Mouse (Mus musculus): ENCODE measurements around the gene Rpl31. TPM values are rescaled to one million over a fixed set of nuclear protein-coding genes. Genes with fewer than 3 reads are reported as not detected.

Rpl31 gene
- polyA plus RNA-seq, 1 experiment from 2014 or later = 432 TPM

DNA sequence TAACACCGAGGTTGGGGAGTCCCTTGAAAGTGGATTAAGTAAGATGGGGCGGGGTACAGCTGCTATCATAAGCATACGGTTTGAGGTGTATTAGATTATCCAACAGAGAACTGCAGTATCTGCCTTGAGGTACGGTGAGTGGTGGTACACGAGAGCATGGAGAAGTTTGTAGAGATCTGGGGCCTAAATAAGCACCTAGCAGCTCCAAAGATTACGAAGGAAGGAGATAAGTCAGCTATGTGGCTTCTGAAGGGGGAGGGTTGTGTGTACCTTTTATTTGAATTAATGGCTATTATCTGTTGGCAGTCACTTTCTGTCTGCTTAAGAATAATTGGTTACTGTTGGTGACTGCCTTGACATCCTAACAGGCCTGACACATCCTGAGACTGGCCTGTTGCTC lies 2.8 kb downstream of the Rpl31 start:
- H3K9ac ChIP-seq = no peak overlapping the region

DNA sequence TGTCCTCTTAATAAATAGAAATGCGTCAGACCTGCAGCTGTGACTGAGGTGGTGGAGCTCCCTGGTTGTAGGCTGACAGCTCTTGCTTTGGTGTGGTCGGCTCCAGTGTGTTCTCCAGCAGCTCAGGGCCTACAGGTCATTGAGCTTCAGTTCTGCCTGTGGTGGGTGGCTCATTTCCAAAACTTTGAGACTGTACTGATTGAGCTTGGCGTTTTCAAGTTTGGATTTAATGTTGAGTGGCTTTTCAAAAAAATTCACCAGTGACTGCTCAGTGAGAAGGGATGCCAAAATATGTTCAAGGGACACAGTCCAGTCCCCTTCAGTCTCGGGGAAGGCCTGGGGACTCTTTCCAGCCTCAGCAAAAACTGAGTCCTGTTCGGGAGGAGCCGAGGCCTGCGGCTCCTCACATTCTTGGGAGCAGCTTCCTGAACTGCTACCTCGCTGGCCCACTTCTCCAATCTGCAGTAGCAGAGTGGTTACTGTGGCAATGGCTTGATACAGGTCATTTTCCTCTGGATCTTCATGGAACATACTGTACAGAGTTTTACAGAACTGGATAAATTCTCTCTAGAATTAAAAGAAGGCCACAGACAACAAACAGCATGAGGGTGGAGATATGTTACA lies 4.7 kb downstream of the Rpl31 start:
- Histone ChIP-seq H3K4me3 (no peak overlapping the region), H3K36me3 (peaks cover 60% of the 10 kb centered on the region), H3K9me3 (replicated peaks) (no peaks in the 10 kb centered on the region), H3K27me3 (no peaks in the 10 kb centered on the region), H3K4me2 (replicated peaks) (no peak overlapping the region), H3K9ac (no peak overlapping the region), H3K4me1 (peaks cover 12% of the 10 kb centered on the region), H3K27ac (no peak overlapping the region)
- ATAC-seq (ENCODE audit: low FRiP score) = no peak
- WGBS = 87% methylated on average over 8 of the region's 8 CpGs

More for the DNA sequence above, 2.8 kb downstream of the Rpl31 start:
- H3K4me3 ChIP-seq = no peak overlapping the region
- no peak overlapping the region for H3K4me2 ChIP-seq (replicated peaks)
- ATAC-seq (ENCODE audit: low FRiP score) = no peak
- H3K9me3 ChIP-seq (replicated peaks) = no peaks in the 10 kb centered on the region
- WGBS = 92% methylated on average over 6 of the region's 6 CpGs
- H3K27me3 ChIP-seq = no peaks in the 10 kb centered on the region
- H3K4me1 ChIP-seq = peaks cover 19% of the 10 kb centered on the region
- no peak overlapping the region for H3K27ac ChIP-seq
- peaks cover 50% of the 10 kb centered on the region for H3K36me3 ChIP-seq

GRCm38 (mm10) chr1:39373378-39373777 lies 5.7 kb downstream of the Rpl31 start:
- H3K4me2 ChIP-seq (replicated peaks) = no peak overlapping the region
- no peak for ATAC-seq (ENCODE audit: low FRiP score)
- 76% methylated on average over 4 of the region's 4 CpGs for WGBS

GRCm38 (mm10) chr1:39374231-39374809 lies 6.7 kb downstream of the Rpl31 start:
- WGBS = 93% methylated on average over 5 of the region's 5 CpGs
- H3K9ac ChIP-seq = no peak overlapping the region
- H3K4me3 ChIP-seq = no peak overlapping the region
- no peaks in the 10 kb centered on the region for H3K9me3 ChIP-seq (replicated peaks)
- peaks cover 5% of the 10 kb centered on the region for H3K4me1 ChIP-seq
- no peak overlapping the region for H3K4me2 ChIP-seq (replicated peaks)
- H3K27ac ChIP-seq = no peak overlapping the region
- ATAC-seq (ENCODE audit: low FRiP score) = no peak
- no peaks in the 10 kb centered on the region for H3K27me3 ChIP-seq
- H3K36me3 ChIP-seq = peaks cover 61% of the 10 kb centered on the region

More at GRCm38 (mm10) chr1:39373378-39373777, 5.7 kb downstream of the Rpl31 start:
- Histone ChIP-seq H3K9ac (no peak overlapping the region), H3K4me3 (no peak overlapping the region), H3K36me3 (peaks cover 61% of the 10 kb centered on the region), H3K9me3 (replicated peaks) (no peaks in the 10 kb centered on the region), H3K27me3 (no peaks in the 10 kb centered on the region), H3K4me1 (peaks cover 12% of the 10 kb centered on the region), H3K27ac (no peak overlapping the region)

DNA sequence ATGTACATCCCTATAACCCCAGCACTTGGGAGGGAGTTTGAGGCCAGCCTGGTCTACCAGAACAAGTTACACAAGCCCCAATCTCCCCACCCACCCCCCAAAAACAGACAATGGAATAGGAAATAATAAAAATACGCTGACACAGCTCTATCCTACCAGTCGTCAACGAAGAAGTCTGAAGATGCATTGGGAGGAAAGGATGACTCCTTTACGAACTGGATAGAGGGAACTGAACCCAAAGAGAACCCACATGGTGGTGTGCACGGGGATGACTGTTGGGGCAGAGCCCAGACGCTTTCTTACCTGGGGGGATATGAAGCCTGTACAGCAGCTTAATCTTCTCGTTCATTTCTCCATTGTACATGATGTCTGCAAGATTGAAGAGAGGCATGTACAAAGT lies 8.5 kb downstream of the Rpl31 start:
- no peaks in the 10 kb centered on the region for H3K9me3 ChIP-seq (replicated peaks)
- H3K4me2 ChIP-seq (replicated peaks) = no peak overlapping the region
- no peak overlapping the region for H3K27ac ChIP-seq
- H3K9ac ChIP-seq = no peak overlapping the region
- ATAC-seq (ENCODE audit: low FRiP score) = no peak
- no peaks in the 10 kb centered on the region for H3K4me1 ChIP-seq
- WGBS = 89% methylated on average over 7 of the region's 7 CpGs
- peaks cover 46% of the 10 kb centered on the region for H3K36me3 ChIP-seq
- no peak overlapping the region for H3K4me3 ChIP-seq
- H3K27me3 ChIP-seq = no peaks in the 10 kb centered on the region

DNA sequence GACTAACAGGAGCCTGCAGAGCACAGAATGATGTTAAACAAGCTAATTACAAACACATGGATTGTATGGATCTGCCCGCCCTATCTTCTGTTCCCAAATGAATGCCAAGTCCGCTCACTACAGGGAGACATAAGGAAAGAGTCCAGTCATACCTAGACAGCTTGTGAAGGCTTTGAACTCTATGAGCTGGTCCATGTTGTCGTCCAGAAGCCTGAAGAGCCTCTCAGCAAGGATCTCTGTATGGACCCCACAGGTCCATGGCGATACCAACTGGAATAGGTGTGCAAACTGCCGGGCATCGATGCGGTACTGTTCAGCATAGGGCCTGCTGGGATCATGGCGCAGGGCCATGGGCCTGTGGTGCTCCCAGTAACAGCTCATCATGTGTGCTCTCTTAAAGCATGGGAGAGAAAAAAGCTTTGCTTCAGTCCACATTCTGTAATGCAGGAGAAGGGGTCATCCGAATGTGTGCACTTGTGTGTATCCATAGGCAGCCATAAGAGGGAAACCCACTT lies 9.1 kb downstream of the Rpl31 start:
- H3K27ac ChIP-seq = no peak overlapping the region
- H3K36me3 ChIP-seq = peaks cover 40% of the 10 kb centered on the region
- no peak for ATAC-seq (ENCODE audit: low FRiP score)
- 95% methylated on average over 9 of the region's 9 CpGs for WGBS
- H3K9me3 ChIP-seq (replicated peaks) = no peaks in the 10 kb centered on the region
- H3K4me3 ChIP-seq = no peak overlapping the region
- H3K27me3 ChIP-seq = no peaks in the 10 kb centered on the region
- no peak overlapping the region for H3K9ac ChIP-seq
- no peak overlapping the region for H3K4me2 ChIP-seq (replicated peaks)
- no peaks in the 10 kb centered on the region for H3K4me1 ChIP-seq

GRCm38 (mm10) chr1:39378540-39378939 lies 10.9 kb downstream of the Rpl31 start:
- H3K9ac ChIP-seq = no peak overlapping the region
- 80% methylated on average over 1 of the region's 1 CpGs for WGBS
- H3K4me2 ChIP-seq (replicated peaks) = no peak overlapping the region
- no peaks in the 10 kb centered on the region for H3K4me1 ChIP-seq
- peaks cover 22% of the 10 kb centered on the region for H3K36me3 ChIP-seq
- ATAC-seq (ENCODE audit: low FRiP score) = no peak
- H3K4me3 ChIP-seq = no peak overlapping the region
- H3K27me3 ChIP-seq = no peaks in the 10 kb centered on the region
- H3K9me3 ChIP-seq (replicated peaks) = no peaks in the 10 kb centered on the region
- no peak overlapping the region for H3K27ac ChIP-seq

- no peak for ATAC-seq (ENCODE audit: low FRiP score)
- no peaks in the 10 kb centered on the region for H3K4me1 ChIP-seq
- no peaks in the 10 kb centered on the region for H3K27me3 ChIP-seq
- peaks cover 18% of the 10 kb centered on the region for H3K36me3 ChIP-seq
- 81% methylated on average over 5 of the region's 5 CpGs for WGBS
- no peaks in the 10 kb centered on the region for H3K9me3 ChIP-seq (replicated peaks)
- H3K27ac ChIP-seq = no peak overlapping the region
- H3K9ac ChIP-seq = no peak overlapping the region
- no peak overlapping the region for H3K4me3 ChIP-seq
- no peak overlapping the region for H3K4me2 ChIP-seq (replicated peaks)
These were observed 11.4 kb downstream of the Rpl31 start for GRCm38 (mm10) chr1:39379021-39379420.

DNA sequence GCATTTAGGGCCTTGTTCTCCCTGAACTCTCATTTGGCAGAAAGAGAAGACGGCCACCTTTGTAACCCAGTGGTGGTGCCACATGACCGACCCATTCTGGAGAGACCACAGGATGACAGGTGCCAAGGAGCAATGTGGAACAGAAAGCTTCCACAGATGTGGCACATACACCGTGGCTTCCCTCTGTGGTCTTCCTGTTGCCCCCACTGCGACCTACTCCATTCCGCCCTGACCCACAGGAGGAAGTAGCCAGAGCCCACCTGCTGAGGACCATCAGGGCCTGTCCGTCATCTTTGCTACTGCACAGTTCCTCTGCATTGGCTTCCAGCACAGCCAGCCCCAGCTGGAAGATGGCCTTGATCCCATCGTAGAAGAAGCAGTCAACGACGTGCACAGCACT lies 13.4 kb downstream of the Rpl31 start:
- H3K9ac ChIP-seq = no peak overlapping the region
- no peaks in the 10 kb centered on the region for H3K27me3 ChIP-seq
- no peaks in the 10 kb centered on the region for H3K9me3 ChIP-seq (replicated peaks)
- H3K36me3 ChIP-seq = peaks cover 12% of the 10 kb centered on the region; the same call in 1 of the 2 replicates
- no peak overlapping the region for H3K4me2 ChIP-seq (replicated peaks)
- no peak for ATAC-seq (ENCODE audit: low FRiP score)
- H3K27ac ChIP-seq = no peak overlapping the region
- no peaks in the 10 kb centered on the region for H3K4me1 ChIP-seq
- H3K4me3 ChIP-seq = no peak overlapping the region
- WGBS = 83% methylated on average over 9 of the region's 9 CpGs

DNA sequence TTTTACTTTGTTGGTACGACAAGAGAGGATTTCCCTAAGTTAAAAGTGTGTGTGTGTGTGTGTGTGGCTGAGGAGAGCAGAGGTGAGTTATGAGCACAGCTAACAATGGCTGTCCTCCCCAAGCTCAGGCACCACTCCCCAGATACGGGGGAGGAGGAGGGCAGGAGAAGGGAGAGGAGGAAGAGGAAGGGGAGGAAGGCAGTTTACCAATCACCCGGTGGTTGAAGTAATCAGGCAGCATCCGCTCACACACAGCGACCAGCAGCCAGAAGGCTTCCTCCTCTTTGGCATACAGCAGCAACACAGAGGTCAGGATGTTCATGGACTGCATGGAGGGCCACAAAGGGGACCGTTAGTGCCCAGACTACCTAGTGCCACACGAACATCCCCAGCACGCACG lies 17.3 kb downstream of the Rpl31 start:
- Histone ChIP-seq H3K4me1 (no peaks in the 10 kb centered on the region), H3K9ac (no peak overlapping the region), H3K9me3 (replicated peaks) (no peaks in the 10 kb centered on the region), H3K27ac (no peak overlapping the region), H3K4me3 (no peak overlapping the region), H3K36me3 (no peaks in the 10 kb centered on the region), H3K27me3 (no peaks in the 10 kb centered on the region), H3K4me2 (replicated peaks) (no peak overlapping the region)
- no peak for ATAC-seq (ENCODE audit: low FRiP score)
- 84% methylated on average over 9 of the region's 9 CpGs for WGBS

DNA sequence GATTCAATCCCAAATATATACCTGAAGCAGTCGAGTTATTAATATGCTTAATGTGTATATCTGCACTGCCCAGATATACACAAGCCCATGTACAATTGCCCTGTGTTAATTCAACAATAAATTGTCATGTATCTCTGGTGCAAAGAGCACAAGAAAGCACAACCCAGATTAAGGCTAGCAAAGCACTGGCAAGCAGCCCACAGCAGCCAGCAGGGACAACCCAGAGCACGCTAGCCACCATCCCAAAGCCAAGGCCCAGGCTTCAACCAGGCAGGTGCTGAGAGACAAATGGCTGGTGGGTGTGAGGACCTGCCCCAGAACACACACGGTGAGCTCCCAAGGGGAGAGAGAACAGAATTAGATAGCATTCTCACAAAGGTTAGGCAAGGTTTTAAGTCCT lies 18.8 kb downstream of the Rpl31 start:
- H3K27me3 ChIP-seq = no peaks in the 10 kb centered on the region
- H3K36me3 ChIP-seq = no peaks in the 10 kb centered on the region
- H3K4me1 ChIP-seq = no peaks in the 10 kb centered on the region
- no peak overlapping the region for H3K9ac ChIP-seq
- H3K4me2 ChIP-seq (replicated peaks) = no peak overlapping the region
- no peak overlapping the region for H3K4me3 ChIP-seq
- no peak overlapping the region for H3K27ac ChIP-seq
- 85% methylated on average over 3 of the region's 3 CpGs for WGBS
- no peak for ATAC-seq (ENCODE audit: low FRiP score)
- H3K9me3 ChIP-seq (replicated peaks) = no peaks in the 10 kb centered on the region

GRCm38 (mm10) chr1:39387497-39387896 lies 19.9 kb downstream of the Rpl31 start:
- Histone ChIP-seq H3K4me2 (replicated peaks) (no peak overlapping the region), H3K4me1 (no peaks in the 10 kb centered on the region), H3K27me3 (no peaks in the 10 kb centered on the region), H3K9ac (no peak overlapping the region), H3K27ac (no peak overlapping the region), H3K9me3 (replicated peaks) (no peaks in the 10 kb centered on the region), H3K36me3 (no peaks in the 10 kb centered on the region), H3K4me3 (no peak overlapping the region)
- ATAC-seq (ENCODE audit: low FRiP score) = no peak
- 89% methylated on average over 4 of the region's 4 CpGs for WGBS

DNA sequence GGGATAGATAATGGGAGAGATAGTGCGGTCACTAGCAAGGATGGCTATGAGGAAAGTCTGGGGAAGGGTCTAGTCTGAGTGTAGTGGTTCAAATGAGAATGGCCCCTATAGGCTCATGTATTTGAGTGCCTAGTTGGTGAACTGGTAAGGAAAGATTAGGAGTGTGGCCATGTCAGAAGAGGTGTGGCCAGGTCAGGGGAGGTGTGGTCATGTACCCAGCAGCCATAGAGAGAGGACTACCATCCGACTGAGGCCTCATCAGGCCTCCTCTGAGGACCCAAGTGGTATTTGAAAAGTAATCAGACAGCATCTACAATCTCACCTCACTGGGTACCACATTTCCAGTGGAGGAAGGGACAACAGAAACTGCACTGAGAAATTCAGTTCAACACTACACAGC lies 20.5 kb downstream of the Rpl31 start:
- no peak for ATAC-seq (ENCODE audit: low FRiP score)
- Histone ChIP-seq H3K9me3 (replicated peaks) (no peaks in the 10 kb centered on the region), H3K27me3 (no peaks in the 10 kb centered on the region), H3K4me2 (replicated peaks) (no peak overlapping the region), H3K36me3 (no peaks in the 10 kb centered on the region), H3K27ac (no peak overlapping the region), H3K9ac (no peak overlapping the region), H3K4me3 (no peak overlapping the region), H3K4me1 (no peaks in the 10 kb centered on the region)
- WGBS = 84% methylated on average over 2 of the region's 2 CpGs

Measured in hindbrain, embryonic 12.5 days (tissue).